Mouse (Mus musculus): Measurements from ENCODE around the gene Aurkaip1.
A peak's percentile ranks its signal among the peaks of the same experiment; 100 is the strongest.

Gene Aurkaip1

GRCm38 (mm10) chr4:155829866-155830265 lies 1.2 kb upstream of the Aurkaip1 start:
- DNase-seq (ENCODE audit: low spot score in 2 of 2), result no peak

GRCm38 (mm10) chr4:155830596-155830995 lies 476 bp upstream of the Aurkaip1 start:
- no peak for DNase-seq (ENCODE audit: low spot score in 2 of 2)

- no peak for DNase-seq (ENCODE audit: low spot score in 2 of 2)
Observed at GRCm38 (mm10) chr4:155831831-155832230, 759 bp downstream of the Aurkaip1 start.

- DNase-seq (ENCODE audit: low spot score in 2 of 2), result peak in 1 of 2 experiments; percentile 31
Observed at GRCm38 (mm10) chr4:155832321-155832720, 1.2 kb downstream of the Aurkaip1 start.

DNA sequence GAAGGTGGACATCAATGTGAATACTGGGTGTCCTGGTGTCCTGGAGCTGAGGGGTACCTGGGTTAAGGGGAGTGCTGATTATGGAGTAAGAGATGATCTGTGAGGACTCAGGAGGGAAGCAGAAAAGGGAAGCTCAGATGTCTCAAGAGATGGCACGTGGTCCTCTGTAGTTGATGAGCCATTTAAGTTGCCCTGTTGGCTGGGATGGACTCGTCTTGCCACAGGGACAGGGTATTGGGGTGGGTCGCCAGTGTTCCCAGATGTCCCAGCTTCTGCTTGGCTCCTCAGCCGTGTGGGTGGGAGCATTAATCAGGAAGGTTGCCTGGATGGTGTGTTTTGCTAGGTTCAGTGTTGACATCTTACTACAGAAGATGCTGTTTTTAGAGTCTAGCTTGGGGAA lies 2.2 kb downstream of the Aurkaip1 start:
- no peak for DNase-seq (ENCODE audit: low spot score in 2 of 2)

DNA sequence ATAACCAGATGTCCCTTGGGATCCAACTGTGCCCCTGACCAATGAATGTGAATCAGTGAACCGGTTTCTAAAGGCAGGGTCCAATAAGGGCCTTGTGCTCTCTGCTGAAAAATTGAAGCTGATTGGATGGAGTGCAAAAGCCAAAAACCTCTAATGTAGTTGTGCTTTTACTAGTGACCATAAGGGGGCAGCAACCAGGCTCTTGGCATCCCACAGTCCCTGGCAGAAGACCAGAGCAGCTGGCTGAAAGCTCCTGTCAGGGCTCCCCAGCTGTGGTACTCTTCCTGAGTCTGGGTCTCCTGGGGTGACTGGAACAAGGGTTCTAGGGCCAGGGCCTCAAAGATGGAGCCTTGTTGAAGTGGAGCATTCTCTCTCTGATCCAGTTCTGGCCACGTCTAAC lies 2.8 kb downstream of the Aurkaip1 start:
- DNase-seq (ENCODE audit: low spot score in 2 of 2), result peak; percentile 86

DNA sequence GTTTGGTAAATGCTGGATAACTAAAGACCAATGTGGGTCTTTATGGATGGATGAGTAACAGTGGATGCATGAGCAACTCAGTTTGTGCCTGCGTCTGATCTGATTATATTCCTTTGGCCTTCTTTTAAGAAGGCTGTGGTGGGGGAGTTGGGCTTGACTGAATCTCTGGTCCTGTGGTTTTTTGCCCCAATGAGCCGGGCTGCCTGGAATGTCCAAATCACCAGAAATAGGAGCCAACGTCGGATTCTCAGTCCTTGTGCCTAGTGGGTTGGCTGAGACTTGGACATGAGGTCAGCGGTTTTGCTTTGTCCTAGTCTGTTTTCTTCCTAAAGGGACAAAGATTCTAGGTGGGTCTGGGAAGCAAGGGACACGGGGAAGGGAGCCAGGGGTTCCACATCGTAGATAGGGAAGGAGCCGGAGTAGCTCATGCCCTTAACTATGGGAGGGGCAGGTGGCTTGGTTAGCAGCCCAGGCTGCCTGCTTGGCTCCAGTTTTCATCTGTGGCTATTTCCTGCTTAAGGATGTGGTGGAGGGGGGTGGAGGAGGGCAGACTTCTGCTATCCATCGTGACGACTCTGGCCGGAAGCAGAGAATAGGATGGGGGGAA lies 6.4 kb downstream of the Aurkaip1 start:
- peak in 1 of 2 experiments; percentile 25 for DNase-seq (ENCODE audit: low spot score in 2 of 2)

DNA sequence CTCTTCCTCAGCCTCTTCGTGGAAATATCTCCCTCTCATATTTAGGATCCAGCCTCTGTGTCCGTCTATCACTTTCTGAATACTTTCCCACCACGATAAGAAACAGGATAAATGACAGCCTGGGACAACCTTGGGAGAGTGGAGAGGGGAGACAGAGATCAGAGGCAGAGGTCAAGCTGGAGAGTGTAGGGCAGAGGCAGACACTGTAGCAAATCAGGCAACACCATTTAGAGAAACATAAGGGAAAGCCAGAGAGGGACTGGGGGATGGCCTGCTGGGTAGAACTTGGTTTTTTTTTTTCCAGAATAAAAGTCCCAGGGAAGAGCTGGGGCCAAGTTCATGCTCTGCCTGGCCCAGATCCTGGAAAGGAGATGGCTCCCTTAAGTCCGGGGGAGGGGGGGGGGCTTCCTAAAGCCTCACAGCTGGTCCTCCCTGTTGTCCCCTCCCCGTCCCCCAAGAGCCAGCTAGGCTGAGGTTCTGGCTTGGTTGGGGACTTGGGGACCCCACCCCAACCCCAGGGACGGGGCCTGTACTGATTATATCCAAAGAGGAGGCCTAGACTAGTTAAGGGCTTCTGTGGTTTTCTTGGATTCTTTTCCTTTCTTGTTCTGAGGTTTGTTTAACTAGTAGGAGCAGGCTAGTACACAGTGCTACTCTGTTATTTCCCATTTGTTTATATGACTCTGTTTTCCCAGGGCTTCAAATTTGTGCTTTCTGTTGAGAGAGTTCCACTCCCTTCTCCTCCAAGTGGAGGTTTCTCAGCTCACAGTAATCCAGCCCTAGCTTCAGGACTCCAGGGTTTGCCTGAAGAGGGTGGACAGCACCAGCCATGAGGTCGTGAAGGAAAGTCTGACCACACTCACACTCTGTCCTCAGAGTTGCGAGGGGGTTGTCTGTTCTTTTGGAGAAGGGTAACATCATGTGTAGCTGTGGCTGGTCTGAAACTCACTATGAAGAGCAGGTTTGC lies 7.4 kb downstream of the Aurkaip1 start:
- no peak for DNase-seq (ENCODE audit: low spot score in 2 of 2)

DNA sequence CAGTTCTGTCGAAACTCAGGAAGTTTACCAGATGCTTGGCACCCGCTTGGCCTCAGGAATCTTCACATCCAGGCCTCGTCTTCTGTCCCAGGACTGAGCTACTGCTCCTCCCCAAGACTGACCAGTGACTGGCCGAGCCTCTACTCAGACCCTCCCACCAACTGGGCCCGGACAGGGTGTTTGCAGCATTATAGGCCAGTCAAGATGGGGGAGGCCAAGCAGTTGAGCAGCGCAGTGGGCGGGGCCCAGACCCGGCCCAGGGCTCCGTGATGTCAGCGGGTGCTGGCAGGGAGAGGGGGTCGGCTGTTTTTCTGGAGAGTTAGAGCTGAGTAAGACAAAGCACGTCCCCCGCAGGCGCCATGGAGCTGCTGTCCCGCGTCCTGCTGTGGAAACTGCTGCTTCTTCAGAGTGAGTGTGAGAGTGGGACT lies 8.4 kb downstream of the Aurkaip1 start, which contains the start of gene Mxra8:
Gene Mxra8 (plus strand): TSS at position 198 of the 428 bp plus-strand sequence.
- DNase-seq (ENCODE audit: low spot score in 2 of 2), result peak in 1 of 2 experiments; percentile 64

GRCm38 (mm10) chr4:155840076-155841002 lies 9.3 kb downstream of the Aurkaip1 start:
- peak in 1 of 2 experiments; percentile 34 for DNase-seq (ENCODE audit: low spot score in 2 of 2)

DNA sequence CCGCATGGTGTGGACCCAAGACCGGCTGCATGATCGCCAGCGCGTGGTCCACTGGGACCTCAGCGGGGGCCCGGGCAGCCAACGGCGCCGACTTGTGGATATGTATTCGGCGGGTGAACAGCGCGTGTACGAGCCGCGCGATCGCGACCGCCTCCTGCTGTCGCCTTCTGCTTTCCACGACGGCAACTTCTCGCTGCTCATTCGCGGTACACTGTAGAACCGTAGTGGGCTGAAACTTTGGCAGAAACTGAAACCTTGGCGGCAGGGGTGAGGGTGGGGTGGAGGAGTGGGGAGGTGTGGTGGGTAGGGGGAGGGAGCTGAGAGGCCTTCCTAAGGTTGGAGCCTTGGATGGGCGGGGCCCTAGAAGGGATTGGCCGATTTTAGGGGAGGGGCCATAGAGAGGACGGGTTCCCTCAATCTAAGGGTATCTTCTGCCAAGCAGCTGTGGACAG lies 10.0 kb downstream of the Aurkaip1 start:
- DNase-seq (ENCODE audit: low spot score in 2 of 2), result peak in 1 of 2 experiments; percentile 54

- no peak for DNase-seq (ENCODE audit: low spot score in 2 of 2)
Observed at GRCm38 (mm10) chr4:155841651-155842270, 10.7 kb downstream of the Aurkaip1 start.

GRCm38 (mm10) chr4:155843231-155843630 lies 12.2 kb downstream of the Aurkaip1 start:
- no peak for DNase-seq (ENCODE audit: low spot score in 2 of 2)

- DNase-seq (ENCODE audit: low spot score in 2 of 2), result peak; percentile 92 to 96
Observed at GRCm38 (mm10) chr4:155846871-155847578, 16.0 kb downstream of the Aurkaip1 start, which contains the start of gene Dvl1. TSS of gene Dvl1 (plus strand) at chr4:155847402.

DNA sequence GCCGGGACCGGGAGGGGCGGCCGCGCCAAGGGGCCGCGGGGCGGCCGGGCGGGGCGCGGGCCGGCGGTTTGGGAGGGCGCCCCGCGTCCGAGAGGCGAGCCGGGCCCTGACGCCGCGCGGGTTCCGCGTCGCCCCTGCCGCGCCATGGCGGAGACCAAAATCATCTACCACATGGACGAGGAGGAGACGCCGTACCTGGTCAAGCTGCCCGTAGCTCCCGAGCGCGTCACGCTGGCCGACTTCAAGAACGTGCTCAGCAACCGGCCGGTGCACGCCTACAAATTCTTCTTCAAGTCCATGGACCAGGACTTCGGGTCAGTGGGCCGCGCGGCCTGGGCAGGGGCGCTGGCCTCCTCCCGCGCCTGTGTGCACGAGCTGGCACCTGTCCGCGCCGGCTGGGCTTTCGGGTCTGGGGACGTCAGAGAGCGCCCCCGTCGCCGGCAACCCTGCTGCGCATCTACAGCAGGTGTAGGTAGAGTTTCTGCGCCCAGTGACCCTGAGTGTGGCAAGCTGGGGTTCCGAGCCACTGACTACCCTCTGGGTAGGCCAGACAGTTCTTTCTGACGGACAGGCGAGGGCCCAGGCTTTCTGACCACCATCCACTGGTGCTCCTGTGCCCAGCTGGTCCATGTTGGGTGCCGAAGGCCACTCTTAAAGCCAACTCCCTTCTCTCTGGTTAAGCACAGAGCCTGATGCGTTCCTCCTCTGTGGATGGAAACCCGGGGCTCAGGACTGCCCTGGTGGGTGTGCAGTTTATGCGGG lies 16.7 kb downstream of the Aurkaip1 start:
- DNase-seq (ENCODE audit: low spot score in 2 of 2), result peak; percentile 59 to 71

DNA sequence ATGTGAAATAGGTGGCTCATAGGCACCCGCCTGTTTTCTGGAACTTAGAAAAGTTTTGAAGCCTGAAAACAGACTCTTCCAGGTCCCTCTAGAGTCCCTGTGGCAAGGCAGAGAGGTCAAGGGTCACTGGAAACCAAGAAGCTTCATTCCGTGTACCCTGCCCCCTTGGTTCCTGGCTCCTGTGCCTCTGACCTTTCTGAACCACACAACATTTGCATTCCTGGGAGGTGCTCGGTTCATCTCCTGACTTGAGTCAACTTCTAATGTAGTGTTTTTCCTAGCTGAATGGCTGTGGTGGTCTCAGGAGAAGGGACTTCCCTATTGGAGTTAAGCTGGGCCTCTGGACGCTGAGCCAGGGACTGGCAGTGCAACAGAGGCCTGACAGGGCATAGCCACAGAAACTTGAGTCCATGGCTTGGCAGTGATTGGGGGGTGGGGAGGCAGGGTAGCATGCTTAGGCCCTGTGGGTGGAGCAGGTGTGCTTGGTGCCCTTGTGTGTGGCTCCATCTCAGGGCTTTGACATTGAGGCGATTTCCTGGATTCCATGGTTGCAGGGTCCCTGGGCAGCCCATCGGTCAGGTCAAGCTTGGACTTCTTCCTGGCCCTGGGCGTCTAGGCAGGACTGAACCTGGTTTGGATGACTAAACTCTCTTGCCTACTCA lies 17.5 kb downstream of the Aurkaip1 start:
- no peak for DNase-seq (ENCODE audit: low spot score in 2 of 2)

GRCm38 (mm10) chr4:155849391-155849790 lies 18.3 kb downstream of the Aurkaip1 start:
- no peak for DNase-seq (ENCODE audit: low spot score in 2 of 2)

GRCm38 (mm10) chr4:155849792-155850451 lies 18.9 kb downstream of the Aurkaip1 start:
- no peak for DNase-seq (ENCODE audit: low spot score in 2 of 2)

All from right cerebral cortex, postnatal 10 days (tissue).